Mouse (Mus musculus): ENCODE measurements around the gene Fig4. TPM values are rescaled to one million over a fixed set of nuclear protein-coding genes. Genes with fewer than 3 reads are reported as not detected.

Fig4 gene
- polyA plus RNA-seq, 1 experiment from 2014 or later: 15.1 TPM

Other genes starting within 250 kb of the Fig4 start
- gene Gpr6, start 231.0 kb downstream of the Fig4 start, polyA plus RNA-seq (2016; fragmentation: Nextera tagmentation; extraction: Ambion mirVana): not detected in 2 replicates
- gene Ak9, start 720 bp upstream of the Fig4 start, polyA plus RNA-seq (2016; fragmentation: Nextera tagmentation; extraction: Ambion mirVana): 0.03 and 0.05 TPM in 2 replicates
- gene Zbtb24, start 147.1 kb upstream of the Fig4 start, polyA plus RNA-seq (2016; fragmentation: Nextera tagmentation; extraction: Ambion mirVana): 22.3 and 23.6 TPM in 2 replicates
- 64.2 and 72.3 TPM in 2 replicates for gene Mical1, start 173.1 kb upstream of the Fig4 start, polyA plus RNA-seq (2016; fragmentation: Nextera tagmentation; extraction: Ambion mirVana)
- 64.3 and 64.7 TPM in 2 replicates for gene Smpd2, start 187.1 kb upstream of the Fig4 start, polyA plus RNA-seq (2016; fragmentation: Nextera tagmentation; extraction: Ambion mirVana)
- gene Ppil6, start 187.2 kb upstream of the Fig4 start, polyA plus RNA-seq (2016; fragmentation: Nextera tagmentation; extraction: Ambion mirVana): 0.60 and 0.64 TPM in 2 replicates
- 170 and 176 TPM in 2 replicates for gene Cd164, start 216.2 kb upstream of the Fig4 start, polyA plus RNA-seq (2016; fragmentation: Nextera tagmentation; extraction: Ambion mirVana)